Mouse (Mus musculus) spleen, adult 2 months (tissue): ENCODE results near the gene Qprt.

Source experiments
- CTCF ChIP-seq: fragments of 200-500 bp; IDR thresholded peaks from 2 replicates; pipeline ENCODE4 v1.5.1; 2011; ENCODE audit warnings: mild to moderate bottlenecking, inconsistent platforms; ENCODE audit not compliant: insufficient read depth, insufficient read length, insufficient replicate concordance; ENCODE audit errors: extremely low read depth
- POLR2A ChIP-seq: fragments of 200-500 bp; IDR thresholded peaks from 2 replicates; pipeline ENCODE4 v1.6.1; 2011; ENCODE audit warnings: low read depth, low read length, inconsistent platforms

DNA sequence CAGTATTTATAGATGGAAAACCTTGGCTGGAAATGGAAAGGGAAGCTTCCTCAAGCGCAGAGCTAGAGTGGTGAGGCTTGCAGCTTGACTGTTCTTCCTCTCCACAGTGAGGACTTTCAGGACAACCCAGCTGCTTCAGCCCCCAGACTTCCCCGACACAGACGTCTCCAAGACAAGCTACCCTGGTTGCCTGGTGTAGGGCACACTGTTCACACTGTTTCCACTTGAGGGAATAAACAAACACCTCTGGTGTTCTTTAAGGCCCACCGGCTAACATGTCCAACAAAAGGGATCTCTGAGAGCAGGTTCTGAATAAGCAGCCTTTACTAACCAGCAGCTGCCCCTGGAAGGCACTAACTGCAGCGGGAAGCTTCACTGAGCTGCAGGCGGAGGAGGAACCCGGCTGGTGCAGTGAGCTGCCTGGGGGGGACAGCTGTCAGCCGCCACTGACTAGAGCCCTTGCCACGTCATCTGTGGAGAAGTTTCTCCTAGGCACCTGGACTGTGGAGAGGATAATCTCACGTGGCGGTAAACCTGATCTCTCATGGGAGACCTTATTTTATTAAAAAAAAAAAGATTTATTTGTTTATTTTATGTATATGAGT is 5.6 kb downstream of the Qprt start:
- no peak for TF ChIP-seq POLR2A
- TF ChIP-seq CTCF = no peak
